Mouse (Mus musculus) G1E (cell line): ENCODE measurements around the gene Nemf.

Experiments
- CTCF ChIP-seq: IDR thresholded peaks from 2 replicates; pipeline ENCODE4 v1.5.1; 2012; ENCODE audit warnings: low read depth, low read length, inconsistent platforms, mixed read lengths
- GATA1 ChIP-seq: IDR thresholded peaks from 2 replicates; pipeline ENCODE4 v1.6.1; 2012; ENCODE audit warnings: borderline replicate concordance, low read length, inconsistent platforms, mixed read lengths
- TAL1 ChIP-seq: conservative IDR thresholded peaks from 2 replicates; pipeline ENCODE4 v1.6.1; 2012; ENCODE audit warnings: low read depth, low read length, inconsistent platforms, mixed read lengths

DNA sequence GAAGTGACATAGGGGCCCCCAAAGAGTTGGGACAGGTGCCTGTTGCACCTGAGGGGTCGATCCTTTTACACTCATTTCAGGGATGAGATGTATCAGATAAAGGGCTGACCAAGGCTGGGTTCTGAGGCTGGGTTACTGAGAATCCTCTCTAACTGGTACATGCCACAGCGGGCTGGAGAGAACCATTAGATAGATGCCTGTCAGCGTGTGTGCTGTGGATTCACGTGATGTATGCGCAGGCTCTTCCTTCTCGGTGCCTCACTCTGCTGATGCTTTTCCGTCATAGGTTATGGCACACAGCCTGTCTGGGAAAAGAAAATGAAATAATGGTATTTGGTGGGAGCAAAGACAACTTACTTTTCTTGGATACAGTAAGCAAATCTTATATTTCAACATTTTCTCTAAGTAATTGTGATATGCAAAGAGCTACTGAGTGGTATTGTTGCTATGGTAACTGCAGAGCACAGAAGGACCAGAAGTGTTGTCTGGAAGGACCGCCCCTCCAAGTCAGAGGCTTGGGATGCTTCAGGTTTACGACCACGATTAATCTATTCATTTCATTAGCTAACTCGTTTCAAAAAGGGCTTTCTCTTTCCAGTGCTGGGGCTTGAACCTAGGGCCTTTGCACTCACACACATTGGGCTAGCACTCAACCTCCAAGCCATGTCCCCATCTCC lies 88.9 kb downstream of the Nemf start:
- no peak for TF ChIP-seq CTCF
- no peak for TF ChIP-seq GATA1
- no peak for TF ChIP-seq TAL1
